Mouse (Mus musculus): ENCODE data around the gene Jpt1.

DNA sequence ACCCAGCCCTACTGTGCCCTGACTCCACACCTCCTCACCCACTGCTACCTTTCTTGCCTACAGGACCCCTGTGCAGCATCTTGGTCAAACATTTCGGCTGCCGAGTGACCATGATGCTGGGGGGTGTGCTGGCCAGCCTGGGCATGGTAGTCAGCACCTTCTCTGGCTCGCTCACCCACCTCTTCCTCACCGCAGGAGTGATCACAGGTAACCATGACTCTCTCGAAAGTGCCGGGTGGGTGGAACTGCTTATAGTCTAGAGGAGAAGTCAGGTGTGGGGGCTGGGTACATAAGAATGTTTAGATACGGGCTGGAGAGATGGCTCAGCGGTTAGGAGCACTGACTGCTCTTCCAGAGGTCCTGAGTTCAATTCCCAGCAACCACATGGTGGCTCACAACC lies 49.3 kb downstream of the Jpt1 start:
- TF ChIP-seq POLR2A (IDR thresholded peaks at IDR 0.05; ENCODE audit: insufficient read length, low read depth) (no peak), MYOG (IDR thresholded peaks at IDR 0.05; ENCODE audit: control insufficient read depth in 1 of 3, insufficient read depth in 1 of 3, insufficient read length in 2 of 3, low read depth in 2 of 3) (no peak), E2F4 (IDR thresholded peaks at IDR 0.05; ENCODE audit: insufficient read depth) (no peak)

All from myocyte (in vitro differentiated cells).